Mouse (Mus musculus) lung, postnatal 14 days (tissue): Measurements from ENCODE around the gene Soga1.

Experiments
- DNase-seq: peaks from one replicate; pipeline ENCODE4 v3.0.0; 2021

Soga1 gene

DNA sequence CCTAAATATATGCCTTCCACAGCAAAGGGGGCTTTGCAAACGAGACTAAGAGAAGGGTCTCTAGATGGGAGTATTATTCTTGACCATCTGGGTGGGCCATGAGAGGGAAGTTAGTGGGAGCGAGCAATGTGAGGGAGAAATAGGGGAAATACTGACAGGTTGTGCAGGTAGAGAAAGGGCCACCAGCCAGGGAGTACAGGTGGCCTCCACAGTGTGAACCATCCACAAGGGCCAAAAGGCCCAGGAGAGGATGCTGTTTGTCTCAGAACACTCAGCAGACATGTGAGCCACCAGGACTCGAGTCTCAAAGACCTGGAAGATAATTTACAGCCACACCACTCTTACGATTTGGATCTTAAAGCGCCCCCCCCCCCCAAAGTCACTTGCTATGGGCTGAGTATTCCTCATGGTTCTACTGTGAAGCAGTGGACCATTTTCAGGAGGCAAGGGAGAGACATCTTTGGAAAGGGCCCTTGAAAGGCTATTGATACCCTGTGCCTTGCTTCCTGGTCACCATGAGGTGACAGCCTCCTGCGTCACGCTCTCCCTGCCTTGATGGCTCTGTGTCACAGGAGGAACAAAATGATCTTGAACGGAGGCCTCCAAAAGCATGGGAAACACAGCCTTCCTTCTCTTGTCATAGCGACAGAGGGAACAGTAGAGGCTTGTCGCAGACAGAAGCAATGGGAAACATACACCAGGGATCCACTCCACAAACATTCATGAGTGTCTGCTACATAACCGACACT lies 18.3 kb downstream of the Soga1 start:
- DNase-seq, result no peak

DNA sequence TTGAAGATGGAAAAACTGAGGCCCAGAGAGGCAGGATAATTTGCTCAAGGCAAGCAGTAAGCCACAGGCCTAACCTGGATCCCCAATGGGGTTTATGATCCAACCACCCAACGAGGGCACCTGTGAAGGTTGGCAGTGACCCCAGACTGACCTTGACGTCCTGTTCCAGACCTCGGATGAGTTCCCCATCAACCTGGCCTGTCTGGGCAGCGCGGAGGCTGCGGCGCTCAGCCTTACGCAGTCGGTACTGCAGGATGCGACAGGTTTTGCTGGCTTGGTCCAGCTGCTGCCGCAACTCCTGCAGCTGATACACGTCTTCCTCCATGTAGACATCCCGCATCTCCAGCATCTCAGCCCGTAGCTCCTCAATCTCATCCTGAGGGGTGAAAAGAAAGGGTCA lies 19.0 kb downstream of the Soga1 start:
- no peak for DNase-seq

DNA sequence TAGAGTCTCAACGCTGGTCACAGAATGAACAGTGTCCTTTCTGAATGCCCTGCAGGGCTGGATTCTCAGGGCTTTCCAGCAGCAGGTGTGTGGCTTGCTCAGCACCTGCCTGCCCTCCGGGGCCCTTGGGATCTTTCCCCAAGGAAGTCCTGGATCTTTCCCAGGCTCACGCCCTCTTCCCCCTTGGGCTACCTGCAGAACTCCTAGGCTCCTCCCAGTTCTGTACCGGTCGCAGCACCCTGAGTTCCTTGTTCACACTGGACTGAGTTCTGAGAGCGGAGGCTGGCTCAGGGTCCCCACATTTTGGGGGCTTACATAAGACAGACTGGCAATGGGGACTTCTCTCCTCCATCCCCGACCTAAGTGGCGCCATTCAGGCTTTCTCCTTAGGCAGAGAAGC lies 19.9 kb downstream of the Soga1 start:
- DNase-seq, result no peak

DNA sequence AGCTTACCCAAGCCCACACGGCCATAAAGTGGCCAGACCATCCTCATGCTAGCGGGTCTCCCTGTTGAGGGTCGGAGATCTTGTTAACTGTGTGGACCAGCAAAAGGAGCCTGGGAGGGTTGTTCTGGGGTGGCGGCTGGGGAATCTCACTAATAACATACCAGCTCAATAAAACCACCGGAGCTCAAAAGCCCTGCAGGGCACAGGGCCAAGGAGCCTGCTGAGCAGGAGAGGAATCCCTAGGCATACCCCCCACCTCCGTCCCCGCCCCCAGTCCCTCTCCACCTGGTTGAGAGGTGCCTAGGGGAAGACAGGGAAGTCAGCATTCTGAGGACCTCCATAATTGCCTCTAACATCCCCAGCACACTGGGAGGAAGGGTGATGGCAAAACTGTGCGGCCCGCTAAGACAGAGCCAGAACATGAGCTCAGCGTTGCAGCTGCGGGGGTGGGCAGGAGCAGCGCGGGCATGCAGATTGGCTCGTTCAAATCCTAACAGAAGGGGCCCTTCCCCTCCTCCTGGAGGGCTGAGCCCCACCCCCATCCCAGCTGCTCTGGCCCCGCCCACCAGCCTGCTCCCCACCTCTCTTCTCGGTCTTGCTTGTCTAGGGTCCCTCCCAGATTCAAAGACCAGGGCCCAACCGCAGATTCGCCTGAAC lies 20.6 kb downstream of the Soga1 start:
- DNase-seq, result peak; percentile 63

DNA sequence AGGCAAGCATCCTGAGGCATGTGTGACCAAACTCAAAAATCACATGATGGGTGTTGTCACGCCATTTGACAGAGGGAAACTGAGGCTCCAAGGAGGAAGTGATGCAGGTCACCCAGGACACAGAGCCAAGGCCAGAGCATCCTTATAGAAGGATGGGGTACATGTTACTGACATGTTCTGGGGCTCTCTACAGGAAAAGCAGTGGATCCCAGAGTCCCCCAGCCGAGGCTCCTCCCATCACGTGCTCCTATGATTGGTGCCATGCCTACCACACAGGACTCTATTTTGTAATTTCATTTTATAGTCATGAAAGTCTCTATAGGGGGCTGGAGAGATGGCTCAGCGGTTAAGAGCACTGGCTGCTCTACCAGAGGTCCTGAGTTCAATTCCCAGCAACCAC lies 21.3 kb downstream of the Soga1 start:
- no peak for DNase-seq

DNA sequence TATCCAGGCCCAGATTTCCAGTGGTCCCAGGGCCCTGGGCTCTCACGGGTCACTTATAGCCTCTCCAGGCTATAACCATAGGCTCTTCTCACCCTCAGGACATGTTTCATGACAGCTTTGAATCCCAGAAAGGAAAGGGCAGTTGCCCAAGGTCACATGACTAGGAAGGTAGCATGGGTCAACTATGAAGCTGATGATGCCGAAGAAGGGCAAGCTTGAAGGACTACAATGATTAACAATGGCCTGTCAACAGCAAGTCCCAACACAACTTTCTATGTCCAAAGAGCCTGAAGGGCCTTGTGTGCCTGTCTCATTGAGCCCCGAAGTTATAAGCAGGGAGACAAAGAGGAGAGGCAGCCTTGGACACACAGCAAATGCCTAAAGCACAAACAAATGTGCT lies 21.9 kb downstream of the Soga1 start:
- no peak for DNase-seq

DNA sequence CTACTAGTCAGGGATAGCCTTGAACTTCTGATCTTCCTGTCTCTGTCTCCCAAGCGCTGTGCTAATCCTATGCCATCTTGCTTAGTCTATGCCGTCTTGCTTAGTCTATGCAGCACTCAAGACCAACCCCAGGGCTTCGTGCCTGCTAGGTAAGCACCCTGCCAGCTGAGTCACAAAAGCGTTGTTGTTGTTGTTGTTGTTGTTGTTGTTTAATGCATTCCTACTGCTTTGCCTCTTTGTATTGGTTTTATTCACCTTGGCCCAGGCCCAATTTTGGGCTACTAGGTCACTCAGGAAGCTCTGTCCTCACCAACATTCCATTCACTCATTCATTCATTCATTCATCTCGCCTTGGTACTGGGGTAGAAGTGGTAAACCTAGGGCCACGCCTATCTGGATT lies 23.3 kb downstream of the Soga1 start:
- DNase-seq, result no peak

DNA sequence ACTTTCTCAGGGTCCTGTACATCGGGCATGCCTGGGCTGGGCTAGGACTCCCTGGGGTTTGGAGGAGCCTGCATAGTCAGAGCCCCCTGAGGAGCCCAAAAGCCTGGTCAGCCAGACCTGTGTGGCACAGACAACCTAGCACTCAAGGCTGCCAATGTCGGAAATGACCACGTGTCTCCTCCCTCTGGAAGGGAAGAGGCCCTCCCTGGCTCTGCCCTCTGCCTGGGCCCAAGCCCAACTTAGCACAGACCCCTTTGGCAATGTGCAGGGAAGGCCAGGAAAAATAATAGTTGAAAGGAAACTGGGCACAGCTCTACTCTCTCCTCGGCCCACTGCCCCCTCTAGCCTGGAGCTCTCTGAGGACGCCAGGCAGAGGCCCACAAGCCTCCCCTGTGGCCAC lies 24.2 kb downstream of the Soga1 start:
- DNase-seq, result no peak

DNA sequence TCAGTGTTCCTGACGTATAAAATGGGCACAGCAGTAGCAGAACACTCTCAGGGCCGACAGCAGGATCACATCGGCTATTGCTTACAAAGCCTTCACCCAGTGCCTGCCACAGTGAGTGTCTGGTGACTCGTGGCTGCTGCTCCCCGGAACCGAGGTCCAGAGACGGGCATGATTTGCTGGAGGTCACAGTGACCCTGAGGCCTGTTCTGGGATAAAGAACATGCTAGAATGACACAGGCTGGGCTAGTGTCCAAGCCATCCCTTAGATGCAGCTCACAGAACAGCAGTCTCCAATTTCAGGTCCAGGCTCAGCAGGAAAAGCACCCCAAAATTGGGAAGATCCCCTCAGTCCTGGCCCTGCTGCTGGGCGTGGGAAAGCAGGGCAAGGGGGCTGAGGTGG lies 24.8 kb downstream of the Soga1 start:
- DNase-seq, result peak; percentile 72

DNA sequence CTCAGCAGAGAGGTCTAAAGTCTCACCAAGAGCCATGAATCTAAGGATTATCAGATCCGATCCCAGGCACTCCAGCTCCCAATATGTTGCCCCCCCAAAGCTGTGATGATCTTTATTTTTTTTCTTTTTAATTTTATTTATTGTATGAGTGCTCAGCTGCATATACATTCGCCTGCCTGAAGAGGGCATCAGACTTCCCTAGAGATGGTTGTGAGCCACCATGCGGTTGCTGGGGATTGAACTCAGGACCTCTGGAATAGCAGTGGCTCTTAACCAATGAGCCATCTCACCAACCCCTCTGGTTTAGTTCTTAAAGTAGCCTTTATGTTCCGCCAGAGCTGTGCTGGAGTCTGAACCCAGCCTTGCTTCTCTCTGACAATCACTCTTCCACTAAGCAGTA lies 25.3 kb downstream of the Soga1 start:
- no peak for DNase-seq

DNA sequence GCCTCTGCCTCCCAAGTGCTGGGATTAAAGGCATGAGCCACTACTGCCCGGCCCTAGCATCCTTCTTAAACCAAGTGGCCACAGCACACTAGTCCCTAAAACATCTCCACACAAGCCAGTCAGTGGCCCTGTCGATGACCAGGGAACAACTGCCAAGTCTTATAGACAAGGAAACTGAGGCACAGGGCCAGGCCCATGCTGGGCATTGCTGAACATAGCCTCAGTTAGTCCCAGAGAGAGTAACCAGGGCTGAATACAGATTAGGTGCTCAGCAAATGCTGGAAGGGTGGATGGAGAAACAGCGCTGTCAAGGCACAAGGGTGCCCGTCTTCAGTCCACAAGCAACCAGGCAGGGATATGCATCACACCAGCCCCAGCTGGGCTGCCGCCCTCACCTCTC lies 25.9 kb downstream of the Soga1 start:
- no peak for DNase-seq

DNA sequence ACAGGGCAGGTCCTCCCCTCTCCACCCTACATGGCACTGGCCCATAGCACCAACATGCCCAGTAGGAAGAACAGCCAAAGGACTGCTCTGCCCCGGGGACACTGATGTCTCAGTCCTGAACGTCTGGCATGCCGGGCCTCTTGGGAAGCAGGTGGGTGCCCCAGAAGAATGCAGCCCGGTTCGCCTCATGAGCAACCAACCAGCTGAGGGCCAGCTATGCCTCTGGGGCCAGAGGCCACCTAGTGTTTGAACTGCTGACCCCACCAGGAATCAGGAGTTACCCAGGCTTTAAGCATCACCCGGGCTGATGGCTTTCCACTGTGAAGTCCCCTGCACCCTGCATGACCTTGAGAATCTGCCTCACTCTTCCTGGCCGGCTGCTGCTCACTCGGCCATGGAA lies 26.6 kb downstream of the Soga1 start:
- DNase-seq, result no peak

DNA sequence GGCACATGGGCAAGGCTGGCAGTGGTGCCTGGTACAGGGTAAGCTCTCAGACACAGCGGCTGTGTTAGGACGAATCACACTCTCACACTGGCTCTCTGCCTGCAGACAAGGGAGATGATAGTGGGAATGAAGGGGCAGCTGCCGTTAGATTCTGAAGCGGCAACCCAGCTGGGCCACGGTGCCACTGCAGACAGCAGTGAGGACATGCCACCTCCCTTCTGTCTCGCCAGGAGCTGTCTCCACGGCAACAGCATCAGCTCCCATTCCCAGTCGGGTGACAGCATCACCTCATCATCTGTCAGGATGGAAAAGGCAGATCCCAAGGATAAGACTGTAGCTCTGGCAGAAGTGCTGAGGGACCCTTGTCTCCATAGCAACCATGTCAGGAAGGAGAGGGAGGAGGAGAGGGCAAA lies 29.2 kb downstream of the Soga1 start:
- no peak for DNase-seq

DNA sequence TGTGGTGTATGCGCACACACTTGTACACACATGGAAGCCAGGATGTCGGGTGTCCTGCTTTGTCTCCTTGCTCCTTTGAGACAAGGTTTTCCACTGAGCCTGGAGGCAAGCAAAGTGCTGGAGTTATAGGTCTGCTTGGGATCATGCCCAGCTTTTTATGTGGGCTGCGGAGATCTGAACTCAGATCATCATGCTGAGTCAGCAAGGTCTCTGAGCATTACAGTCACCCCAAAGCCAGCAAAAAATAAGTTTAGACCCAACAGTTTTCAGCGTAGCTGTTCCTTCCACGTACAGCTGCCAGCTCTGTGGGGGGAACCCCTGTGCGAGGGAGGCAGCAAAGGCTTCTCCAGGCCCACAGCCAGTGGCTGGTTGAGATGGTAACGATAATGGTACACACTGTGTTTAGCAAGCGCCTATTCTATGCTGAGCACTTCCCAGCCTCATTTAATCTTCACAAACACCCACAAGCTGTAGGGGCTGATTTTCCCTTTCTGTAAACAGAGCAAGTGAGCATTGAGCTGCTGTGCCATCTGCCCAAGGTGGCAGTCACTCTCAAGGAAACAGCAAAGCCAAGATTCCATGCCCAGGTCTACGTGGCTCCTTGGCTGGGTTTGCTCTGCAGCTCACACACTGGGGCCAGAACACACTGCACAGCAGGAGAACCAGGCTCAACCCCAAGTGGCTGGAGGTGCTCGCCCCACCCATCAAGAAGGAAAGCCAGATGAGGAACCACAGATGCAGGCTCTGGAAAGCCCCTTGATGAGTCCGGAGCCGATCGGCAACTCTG lies 30.5 kb downstream of the Soga1 start:
- DNase-seq, result no peak

DNA sequence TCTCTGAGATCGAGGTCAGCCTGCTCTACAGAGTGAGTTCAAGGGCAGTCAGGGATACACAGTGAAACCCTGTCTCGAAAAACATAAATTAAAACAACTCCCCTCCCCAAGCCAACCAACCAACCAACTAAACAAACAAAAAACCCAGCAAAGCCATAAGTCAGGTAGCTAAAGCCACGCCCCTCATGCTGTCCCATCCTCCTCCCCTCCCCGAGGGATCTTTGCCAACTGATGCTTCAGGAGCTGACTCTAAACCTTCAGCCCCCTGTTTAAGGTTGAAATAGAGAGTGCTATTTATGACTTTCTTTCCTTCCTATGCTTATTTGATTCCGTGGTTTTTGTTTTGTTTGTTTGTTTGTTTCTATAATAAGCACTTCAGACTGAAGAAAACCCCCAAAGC lies 32.1 kb downstream of the Soga1 start:
- no peak for DNase-seq

DNA sequence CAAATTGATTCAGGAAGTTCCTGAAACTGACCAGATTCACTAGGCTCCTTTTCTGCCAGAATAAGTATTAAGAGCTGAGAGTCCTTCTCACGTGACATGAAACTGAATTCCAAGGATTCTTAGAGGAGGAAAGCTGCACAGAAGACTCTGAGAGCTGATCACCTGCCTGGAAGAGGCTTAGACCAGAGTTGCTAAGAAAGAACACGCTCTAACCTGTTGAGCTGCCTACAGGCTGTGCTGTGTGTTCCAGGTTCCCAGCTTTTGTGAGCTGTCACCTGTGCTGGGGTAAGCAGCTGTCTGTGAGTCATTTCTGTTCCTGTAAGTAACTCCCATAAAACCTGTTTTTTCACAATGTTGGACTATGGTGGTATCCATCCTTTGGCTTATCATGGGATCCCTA lies 33.1 kb downstream of the Soga1 start:
- no peak for DNase-seq

DNA sequence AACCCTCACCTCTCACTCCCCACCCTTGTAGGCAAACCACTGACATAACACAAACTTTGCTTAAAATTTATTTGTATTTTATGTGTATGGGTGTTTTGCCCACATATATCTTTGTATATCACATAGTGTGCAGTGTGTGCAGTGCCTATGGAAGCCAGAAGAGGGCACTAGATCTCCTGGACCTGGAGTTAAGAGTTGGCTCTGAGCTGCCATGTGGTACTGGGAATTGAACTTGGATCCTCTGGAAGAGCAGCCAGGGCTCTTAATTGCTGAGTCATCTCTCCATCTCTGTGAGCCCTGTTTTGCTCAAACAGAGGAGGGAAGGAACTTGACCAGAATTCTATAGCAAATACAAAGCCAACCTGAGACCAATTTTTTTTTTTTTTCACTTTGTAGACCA lies 35.1 kb downstream of the Soga1 start:
- no peak for DNase-seq

DNA sequence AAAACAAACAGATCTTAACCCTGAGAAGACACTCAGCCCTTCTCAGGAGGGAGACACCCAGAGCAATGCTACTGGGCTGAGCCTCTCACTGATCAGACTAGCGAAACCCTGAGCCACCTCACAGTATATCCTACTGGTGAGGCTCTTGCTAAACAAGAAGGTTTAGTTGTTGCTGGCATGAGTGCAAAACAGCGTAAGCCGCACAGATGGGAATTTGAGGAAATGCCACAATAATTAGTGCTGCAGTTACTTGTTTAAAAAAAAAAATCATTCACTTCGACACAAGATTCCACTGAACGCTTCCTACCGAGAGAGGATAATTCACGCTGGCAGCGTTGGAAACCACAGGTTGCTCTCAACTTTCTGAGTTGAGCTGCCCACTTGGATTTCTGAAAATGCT lies 35.5 kb downstream of the Soga1 start:
- no peak for DNase-seq

DNA sequence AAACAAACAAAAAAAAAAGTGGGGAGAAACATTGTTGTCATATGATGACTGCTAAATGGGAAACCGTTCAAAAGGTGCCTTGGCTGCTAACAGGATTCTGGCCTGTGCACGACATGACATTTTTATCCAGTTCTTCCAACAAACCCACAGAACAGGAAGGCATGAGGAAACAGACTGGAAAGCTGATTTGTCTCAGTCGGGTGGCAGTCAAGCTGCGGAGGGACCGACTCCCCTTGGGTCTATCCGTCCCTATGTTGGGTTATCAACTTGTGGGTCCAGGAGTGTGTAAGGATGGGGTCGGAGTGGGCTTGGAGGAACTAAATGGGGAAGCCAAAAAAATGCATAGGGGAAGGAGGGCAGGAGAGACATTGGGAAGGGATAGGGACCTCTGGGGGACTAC lies 37.6 kb downstream of the Soga1 start:
- DNase-seq, result no peak

DNA sequence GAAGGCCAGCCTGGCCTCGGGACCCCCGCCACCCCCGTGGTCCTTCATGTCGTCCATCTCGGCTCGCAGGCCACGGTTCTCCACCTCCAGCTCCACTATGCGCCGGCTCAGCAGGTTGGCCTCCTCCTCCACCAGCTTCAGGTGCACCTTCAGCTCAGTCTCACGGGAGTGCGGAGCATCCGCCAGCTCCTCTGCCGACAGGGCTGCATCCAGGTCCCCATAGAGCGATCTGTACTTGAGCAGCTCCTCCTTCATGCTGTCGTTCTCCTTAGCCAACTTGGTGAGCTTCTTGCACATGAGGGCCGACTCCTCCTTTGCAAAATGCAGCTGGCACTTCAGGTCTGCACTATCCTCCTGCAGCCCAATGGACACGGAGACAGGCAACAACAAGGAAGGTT lies 38.4 kb downstream of the Soga1 start:
- no peak for DNase-seq

DNA sequence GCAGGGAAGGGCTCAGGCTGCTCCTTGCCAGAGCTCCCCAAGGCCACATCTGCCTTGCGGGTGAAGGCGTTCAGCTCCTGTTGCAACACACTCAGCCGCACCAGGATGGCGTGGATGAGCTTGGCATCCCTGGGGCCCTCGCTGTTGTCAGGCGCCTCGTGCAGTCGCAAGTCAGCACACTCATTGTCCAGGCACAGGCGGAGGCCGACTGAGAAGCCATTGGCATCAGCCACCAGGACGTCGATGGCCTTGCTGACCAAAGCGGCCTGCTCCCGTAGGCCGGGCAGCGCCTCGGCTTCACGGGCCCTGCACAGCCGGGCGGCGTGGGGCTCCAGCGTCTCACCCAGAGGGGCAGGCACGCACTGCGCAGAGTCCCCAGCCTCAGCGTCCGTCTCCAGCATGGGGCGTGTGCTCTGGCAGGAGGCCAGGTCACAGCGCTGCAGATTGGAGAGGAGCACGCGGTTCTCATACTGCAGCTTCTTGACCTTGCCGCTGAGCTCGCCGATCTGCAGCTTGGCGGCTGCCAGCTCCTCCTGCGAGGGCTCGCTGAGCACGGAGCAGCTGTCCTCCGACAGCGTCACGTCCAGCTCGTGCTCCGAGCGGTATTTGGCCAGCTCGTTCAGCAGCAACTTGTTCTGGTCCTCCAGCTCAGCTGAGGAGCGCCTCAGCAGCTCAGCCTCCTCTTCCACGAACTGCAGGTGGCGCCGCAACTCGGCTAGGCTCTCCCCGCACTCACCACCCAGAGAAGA lies 39.0 kb downstream of the Soga1 start:
- peak; percentile 53 for DNase-seq

DNA sequence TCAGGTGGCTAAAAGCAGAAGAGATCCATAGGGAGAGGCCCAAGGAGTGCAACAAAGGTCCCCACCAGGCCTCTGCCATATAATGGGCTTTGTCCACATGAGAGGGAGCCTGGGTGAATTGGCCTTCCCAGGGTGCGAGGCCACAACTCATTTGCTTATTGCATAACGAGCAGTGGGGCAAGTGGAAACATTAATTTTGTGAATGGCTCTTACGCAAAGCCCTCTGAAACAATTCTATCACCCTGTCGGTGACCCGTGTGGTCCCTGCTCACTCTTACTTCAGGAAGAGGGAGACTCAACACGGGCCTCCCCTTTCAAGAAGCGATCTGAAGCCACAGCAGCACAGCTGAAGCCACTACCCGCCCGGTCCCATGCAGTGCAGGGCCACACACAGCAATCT lies 41.8 kb downstream of the Soga1 start:
- DNase-seq, result no peak

DNA sequence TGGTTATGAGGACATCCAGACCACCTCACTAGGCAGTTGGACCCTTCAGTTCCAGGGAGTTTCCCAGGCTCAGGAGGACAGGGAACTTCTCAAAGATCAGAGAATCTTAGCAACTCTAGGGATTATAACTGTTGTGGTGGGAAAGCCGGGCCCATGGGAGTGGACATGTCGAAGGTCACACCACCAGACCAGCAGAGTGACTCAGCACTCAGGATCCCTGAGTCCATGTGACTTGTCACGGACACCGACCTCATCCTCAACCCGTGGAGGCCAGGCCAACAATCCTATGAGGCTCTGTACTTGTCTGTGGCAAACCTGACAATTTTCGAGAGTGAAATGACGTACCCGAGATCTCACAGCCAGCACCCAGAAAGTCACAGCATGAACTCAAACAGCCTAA lies 42.7 kb downstream of the Soga1 start:
- DNase-seq, result no peak

DNA sequence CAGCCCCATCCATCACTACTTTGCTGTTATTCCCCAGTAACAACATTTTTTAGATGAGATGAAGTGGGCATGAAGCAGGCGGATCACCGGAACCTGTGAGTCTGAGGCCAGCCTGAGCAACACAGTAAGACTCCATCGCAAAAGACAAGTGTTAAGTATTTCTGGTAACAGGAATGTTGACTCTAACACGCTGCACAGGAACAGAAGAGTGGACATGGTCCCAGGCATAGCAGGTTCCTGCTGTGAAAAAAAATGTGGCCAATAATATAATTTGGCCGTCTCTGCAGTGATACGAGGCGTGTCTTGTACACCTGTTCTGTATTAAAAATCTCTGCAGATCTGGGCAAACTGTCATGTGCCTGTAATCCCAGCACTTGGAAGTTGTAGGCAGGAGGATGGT lies 43.7 kb downstream of the Soga1 start:
- DNase-seq, result no peak
